Mouse (Mus musculus): ENCODE results near the gene Hpcal1. TPM values are rescaled to one million over a fixed set of nuclear protein-coding genes. Genes with fewer than 3 reads are reported as not detected.

The Hpcal1 gene
- polyA plus RNA-seq, 1 experiment from 2014 or later: 39.1 TPM

GRCm38 (mm10) chr12:17657561-17658195 lies 33.0 kb upstream of the Hpcal1 start:
- 0 out of 2 replicates have a peak, but pooled peaks cover 2% of the 10 kb centered on the region for H3K4me1 ChIP-seq (ENCODE audit: control insufficient read depth, insufficient read depth, low read length)
- ATAC-seq (ENCODE audit: low FRiP score) (no peak), DNase-seq (ENCODE audit: low spot score, missing footprints) (no peak)
- no peaks in the 10 kb centered on the region for H3K36me3 ChIP-seq (ENCODE audit: control insufficient read depth, insufficient read depth, low read length)
- WGBS: 94% methylated on average over 7 of the region's 7 CpGs
- no peaks in the 10 kb centered on the region for H3K27me3 ChIP-seq (ENCODE audit: control insufficient read depth, insufficient read depth, low read length)
- no peaks in the 10 kb centered on the region for H3K9me3 ChIP-seq (ENCODE audit: control insufficient read depth, low read length)
- H3K4me2 ChIP-seq: no peak overlapping the region
- no peak overlapping the region for H3K9ac ChIP-seq (ENCODE audit: low read length)
- H3K27ac ChIP-seq (ENCODE audit: low read depth, low read length): no peak overlapping the region
- no peak overlapping the region for H3K4me3 ChIP-seq (ENCODE audit: low read depth, low read length)

- Histone ChIP-seq H3K4me3 (ENCODE audit: low read depth, low read length) (no peak overlapping the region), H3K4me2 (no peak overlapping the region), H3K36me3 (ENCODE audit: control insufficient read depth, insufficient read depth, low read length) (no peaks in the 10 kb centered on the region), H3K27me3 (ENCODE audit: control insufficient read depth, insufficient read depth, low read length) (no peaks in the 10 kb centered on the region), H3K27ac (ENCODE audit: low read depth, low read length) (no peak overlapping the region), H3K9ac (ENCODE audit: low read length) (no peak overlapping the region), H3K4me1 (ENCODE audit: control insufficient read depth, insufficient read depth, low read length) (0 out of 2 replicates have a peak, but pooled peaks cover 2% of the 10 kb centered on the region), H3K9me3 (ENCODE audit: control insufficient read depth, low read length) (no peaks in the 10 kb centered on the region)
- no peak for ATAC-seq (ENCODE audit: low FRiP score)
- 87% methylated on average over 5 of the region's 5 CpGs for WGBS
- DNase-seq (ENCODE audit: low spot score, missing footprints): no peak
Observed at GRCm38 (mm10) chr12:17658521-17658920, 32.1 kb upstream of the Hpcal1 start.

- Histone ChIP-seq H3K4me3 (ENCODE audit: low read depth, low read length) (no peak overlapping the region), H3K4me1 (ENCODE audit: control insufficient read depth, insufficient read depth, low read length) (0 out of 2 replicates have a peak, but pooled peaks cover 2% of the 10 kb centered on the region), H3K4me2 (no peak overlapping the region), H3K27ac (ENCODE audit: low read depth, low read length) (no peak overlapping the region), H3K9ac (ENCODE audit: low read length) (no peak overlapping the region), H3K9me3 (ENCODE audit: control insufficient read depth, low read length) (no peaks in the 10 kb centered on the region), H3K36me3 (ENCODE audit: control insufficient read depth, insufficient read depth, low read length) (no peaks in the 10 kb centered on the region), H3K27me3 (ENCODE audit: control insufficient read depth, insufficient read depth, low read length) (no peaks in the 10 kb centered on the region)
- WGBS: 11% methylated on average over 4 of the region's 4 CpGs
- peak; percentile 54 for DNase-seq (ENCODE audit: low spot score, missing footprints)
- 0 out of 2 replicates have a peak, but pooled peaks have one; percentile 30 for ATAC-seq (ENCODE audit: low FRiP score)
Observed at GRCm38 (mm10) chr12:17661483-17661920, 29.2 kb upstream of the Hpcal1 start.

GRCm38 (mm10) chr12:17663991-17664635 lies 26.5 kb upstream of the Hpcal1 start:
- Histone ChIP-seq H3K4me2 (no peak overlapping the region), H3K4me1 (ENCODE audit: control insufficient read depth, insufficient read depth, low read length) (0 out of 2 replicates have a peak, but pooled peaks cover 2% of the 10 kb centered on the region), H3K27me3 (ENCODE audit: control insufficient read depth, insufficient read depth, low read length) (no peaks in the 10 kb centered on the region), H3K36me3 (ENCODE audit: control insufficient read depth, insufficient read depth, low read length) (no peaks in the 10 kb centered on the region), H3K9me3 (ENCODE audit: control insufficient read depth, low read length) (no peaks in the 10 kb centered on the region), H3K4me3 (ENCODE audit: low read depth, low read length) (no peak overlapping the region), H3K9ac (ENCODE audit: low read length) (no peak overlapping the region), H3K27ac (ENCODE audit: low read depth, low read length) (no peak overlapping the region)
- DNase-seq (ENCODE audit: low spot score, missing footprints): peak; percentile 51
- no peak for ATAC-seq (ENCODE audit: low FRiP score)
- WGBS: 88% methylated on average over 9 of the region's 9 CpGs

- Histone ChIP-seq H3K9ac (ENCODE audit: low read length) (no peak overlapping the region), H3K4me1 (ENCODE audit: control insufficient read depth, insufficient read depth, low read length) (0 out of 2 replicates have a peak, but pooled peaks cover 2% of the 10 kb centered on the region), H3K9me3 (ENCODE audit: control insufficient read depth, low read length) (no peaks in the 10 kb centered on the region), H3K4me2 (no peak overlapping the region), H3K27ac (ENCODE audit: low read depth, low read length) (no peak overlapping the region), H3K4me3 (ENCODE audit: low read depth, low read length) (no peak overlapping the region), H3K36me3 (ENCODE audit: control insufficient read depth, insufficient read depth, low read length) (no peaks in the 10 kb centered on the region), H3K27me3 (ENCODE audit: control insufficient read depth, insufficient read depth, low read length) (no peaks in the 10 kb centered on the region)
- no peak for ATAC-seq (ENCODE audit: low FRiP score)
- WGBS: 61% methylated on average over 7 of the region's 7 CpGs
- DNase-seq (ENCODE audit: low spot score, missing footprints): peak; percentile 44
Observed at GRCm38 (mm10) chr12:17665906-17666326, 24.7 kb upstream of the Hpcal1 start.

GRCm38 (mm10) chr12:17666616-17667015 lies 24.0 kb upstream of the Hpcal1 start:
- Histone ChIP-seq H3K9me3 (ENCODE audit: control insufficient read depth, low read length) (no peaks in the 10 kb centered on the region), H3K9ac (ENCODE audit: low read length) (no peak overlapping the region), H3K4me2 (no peak overlapping the region), H3K27me3 (ENCODE audit: control insufficient read depth, insufficient read depth, low read length) (no peaks in the 10 kb centered on the region), H3K4me1 (ENCODE audit: control insufficient read depth, insufficient read depth, low read length) (no peaks in the 10 kb centered on the region), H3K4me3 (ENCODE audit: low read depth, low read length) (no peak overlapping the region), H3K36me3 (ENCODE audit: control insufficient read depth, insufficient read depth, low read length) (no peaks in the 10 kb centered on the region), H3K27ac (ENCODE audit: low read depth, low read length) (no peak overlapping the region)
- DNase-seq (ENCODE audit: low spot score, missing footprints): no peak
- ATAC-seq (ENCODE audit: low FRiP score): no peak
- WGBS: 78% methylated on average over 2 of the region's 2 CpGs

- Histone ChIP-seq H3K4me3 (ENCODE audit: low read depth, low read length) (no peak overlapping the region), H3K4me1 (ENCODE audit: control insufficient read depth, insufficient read depth, low read length) (peaks cover 4% of the 10 kb centered on the region; the same call in 1 of the 2 replicates), H3K4me2 (no peak overlapping the region), H3K27me3 (ENCODE audit: control insufficient read depth, insufficient read depth, low read length) (no peaks in the 10 kb centered on the region), H3K36me3 (ENCODE audit: control insufficient read depth, insufficient read depth, low read length) (no peaks in the 10 kb centered on the region), H3K9me3 (ENCODE audit: control insufficient read depth, low read length) (no peaks in the 10 kb centered on the region), H3K27ac (ENCODE audit: low read depth, low read length) (no peak overlapping the region), H3K9ac (ENCODE audit: low read length) (no peak overlapping the region)
- DNase-seq (ENCODE audit: low spot score, missing footprints) (peak; percentile 75), ATAC-seq (ENCODE audit: low FRiP score) (no peak)
- WGBS: 67% methylated on average over 7 of the region's 7 CpGs
Observed at GRCm38 (mm10) chr12:17673729-17674128, 16.9 kb upstream of the Hpcal1 start.

GRCm38 (mm10) chr12:17674182-17674812 lies 16.4 kb upstream of the Hpcal1 start:
- ATAC-seq (ENCODE audit: low FRiP score) (peak; percentile 42; the same call in 1 of the 2 replicates), DNase-seq (ENCODE audit: low spot score, missing footprints) (peak; percentile 85)
- H3K4me2 ChIP-seq: no peak overlapping the region
- no peaks in the 10 kb centered on the region for H3K27me3 ChIP-seq (ENCODE audit: control insufficient read depth, insufficient read depth, low read length)
- no peak overlapping the region for H3K4me3 ChIP-seq (ENCODE audit: low read depth, low read length)
- H3K9ac ChIP-seq (ENCODE audit: low read length): no peak overlapping the region
- H3K9me3 ChIP-seq (ENCODE audit: control insufficient read depth, low read length): no peaks in the 10 kb centered on the region
- no peaks in the 10 kb centered on the region for H3K36me3 ChIP-seq (ENCODE audit: control insufficient read depth, insufficient read depth, low read length)
- 50% methylated on average over 6 of the region's 6 CpGs for WGBS
- no peak overlapping the region for H3K27ac ChIP-seq (ENCODE audit: low read depth, low read length)
- peaks cover 4% of the 10 kb centered on the region; the same call in 1 of the 2 replicates for H3K4me1 ChIP-seq (ENCODE audit: control insufficient read depth, insufficient read depth, low read length)

- H3K27me3 ChIP-seq (ENCODE audit: control insufficient read depth, insufficient read depth, low read length): no peaks in the 10 kb centered on the region
- H3K9me3 ChIP-seq (ENCODE audit: control insufficient read depth, low read length): no peaks in the 10 kb centered on the region
- 88% methylated on average over 2 of the region's 2 CpGs for WGBS
- no peak for ATAC-seq (ENCODE audit: low FRiP score)
- no peak overlapping the region for H3K9ac ChIP-seq (ENCODE audit: low read length)
- H3K4me1 ChIP-seq (ENCODE audit: control insufficient read depth, insufficient read depth, low read length): peaks cover 4% of the 10 kb centered on the region; the same call in 1 of the 2 replicates
- DNase-seq (ENCODE audit: low spot score, missing footprints): peak; percentile 19
- no peak overlapping the region for H3K27ac ChIP-seq (ENCODE audit: low read depth, low read length)
- H3K36me3 ChIP-seq (ENCODE audit: control insufficient read depth, insufficient read depth, low read length): no peaks in the 10 kb centered on the region
- H3K4me3 ChIP-seq (ENCODE audit: low read depth, low read length): no peak overlapping the region
- no peak overlapping the region for H3K4me2 ChIP-seq
Observed at GRCm38 (mm10) chr12:17677743-17678142, 12.9 kb upstream of the Hpcal1 start.

All from midbrain, embryonic 11.5 days (tissue).